Mouse (Mus musculus): ENCODE results near the gene Pde4d. TPM values are rescaled to one million over a fixed set of nuclear protein-coding genes. Genes with fewer than 3 reads are reported as not detected.

Pde4d gene
- polyA plus RNA-seq, 1 experiment from 2014 or later = 13.0 TPM

DNA sequence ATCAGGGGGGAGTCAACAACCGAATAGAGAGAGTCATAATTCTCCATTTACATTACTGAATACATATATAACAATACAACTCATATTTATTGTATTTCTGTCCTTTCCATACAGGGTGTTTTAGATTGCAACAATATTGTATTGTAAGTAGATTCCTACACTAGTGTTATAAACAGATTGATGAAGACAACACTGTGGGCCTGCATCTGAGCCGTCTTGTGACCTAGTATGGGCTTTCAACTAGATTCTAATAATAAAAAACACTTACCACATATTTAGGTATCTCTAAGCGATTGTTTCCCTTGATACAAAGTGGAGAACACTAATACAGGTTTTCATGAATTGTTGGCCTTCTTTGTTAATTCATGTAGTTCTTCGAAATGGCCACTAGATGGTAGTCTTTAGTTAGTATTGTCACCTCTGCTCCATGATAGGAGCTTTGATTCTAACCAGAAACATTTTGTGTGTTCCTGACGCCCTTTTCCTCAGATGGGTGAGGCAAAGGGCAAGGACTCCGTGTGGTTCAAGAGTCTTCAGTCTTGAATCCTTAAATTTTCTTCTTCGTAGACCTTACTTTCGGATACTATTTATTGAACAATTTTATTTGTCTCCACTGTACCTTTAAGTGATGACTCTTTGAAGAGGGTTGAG is 779.3 kb downstream of the Pde4d start:
- TF ChIP-seq CTCF (IDR thresholded peaks at IDR 0.05; ENCODE audit: low read depth) (peak; percentile 94), EP300 (optimal IDR thresholded peaks at IDR 0.05) (no peak)
- peak overlapping the region; percentile 69; the same call in 1 of the 2 replicates for H3K27ac ChIP-seq (replicated peaks)
- H3K9me3 ChIP-seq (ENCODE audit: control insufficient read depth, low read length) = no peaks in the 10 kb centered on the region
- WGBS = 18% methylated on average over 8 of the region's 8 CpGs
- peak; percentile 34 for DNase-seq (ENCODE audit: low spot score)
- no peaks in the 10 kb centered on the region for H3K4me1 ChIP-seq (replicated peaks; ENCODE audit: control insufficient read depth, insufficient read depth)
- H3K9ac ChIP-seq (ENCODE audit: low read length) = 0 out of 2 replicates have a peak overlapping the region, but pooled peaks have one; percentile 8
- H3K4me3 ChIP-seq (ENCODE audit: low read depth, low read length) = peak overlapping the region; percentile 37
- ATAC-seq (ENCODE audit: low FRiP score, low TSS enrichment) = peak; percentile 75
- H3K36me3 ChIP-seq (ENCODE audit: control insufficient read depth, insufficient read depth, low read length) = no peaks in the 10 kb centered on the region
- H3K4me2 ChIP-seq (replicated peaks; ENCODE audit: low read depth) = peak overlapping the region; percentile 64
- no peaks in the 10 kb centered on the region for H3K27me3 ChIP-seq (ENCODE audit: control insufficient read depth, insufficient read depth, low read length)

- ATAC-seq (ENCODE audit: low FRiP score, low TSS enrichment) = peak; percentile 87
- 15% methylated on average over 17 of the region's 17 CpGs for WGBS
Measured at GRCm38 (mm10) chr13:109229618-109230334, 780.0 kb downstream of the Pde4d start.

DNA sequence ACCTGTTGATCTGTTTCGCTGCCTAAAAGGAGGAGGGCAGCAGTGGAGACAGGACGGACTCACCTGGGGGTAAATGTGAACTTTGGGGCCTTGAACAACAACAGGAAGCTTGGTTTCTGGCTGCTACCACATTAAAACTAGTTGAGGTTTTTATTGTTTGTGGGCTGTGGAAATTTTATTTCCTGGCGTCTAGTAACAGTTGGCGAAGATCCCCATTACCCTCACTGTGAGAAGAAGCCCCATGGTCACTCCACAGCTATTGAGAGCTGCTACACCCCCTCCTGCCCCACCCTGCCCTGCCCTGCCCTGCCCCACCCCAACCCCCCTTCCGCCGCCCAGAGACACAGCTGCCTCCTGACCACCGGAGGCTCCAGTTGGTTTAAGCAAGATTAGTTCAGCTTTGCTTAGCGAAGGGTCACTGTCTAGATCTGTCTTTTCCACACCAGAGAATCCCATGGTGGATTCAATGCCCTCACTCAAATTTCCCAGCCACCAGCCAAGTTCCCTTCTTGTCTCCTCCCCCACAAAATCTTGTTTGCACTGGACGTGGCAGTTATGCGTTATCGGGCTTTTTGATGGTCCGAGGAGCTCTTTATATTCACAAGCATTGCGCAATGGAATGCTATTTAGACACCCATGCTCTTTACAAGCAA is 780.7 kb downstream of the Pde4d start:
- no peak overlapping the region for H3K9ac ChIP-seq (ENCODE audit: low read length)
- 40% methylated on average over 13 of the region's 13 CpGs for WGBS
- peak overlapping the region; percentile 19 for H3K27ac ChIP-seq (replicated peaks)
- DNase-seq (ENCODE audit: low spot score) (peak; percentile 45), ATAC-seq (ENCODE audit: low FRiP score, low TSS enrichment) (peak; percentile 53; the same call in 1 of the 2 replicates)
- no peaks in the 10 kb centered on the region for H3K4me1 ChIP-seq (replicated peaks; ENCODE audit: control insufficient read depth, insufficient read depth)
- H3K4me3 ChIP-seq (ENCODE audit: low read depth, low read length) = peak overlapping the region; percentile 37; the same call in 1 of the 2 replicates
- no peaks in the 10 kb centered on the region for H3K27me3 ChIP-seq (ENCODE audit: control insufficient read depth, insufficient read depth, low read length)
- TF ChIP-seq EP300 (optimal IDR thresholded peaks at IDR 0.05) = no peak
- TF ChIP-seq CTCF (IDR thresholded peaks at IDR 0.05; ENCODE audit: low read depth) = no peak
- H3K9me3 ChIP-seq (ENCODE audit: control insufficient read depth, low read length) = no peaks in the 10 kb centered on the region
- peak overlapping the region; percentile 64 for H3K4me2 ChIP-seq (replicated peaks; ENCODE audit: low read depth)
- H3K36me3 ChIP-seq (ENCODE audit: control insufficient read depth, insufficient read depth, low read length) = no peaks in the 10 kb centered on the region

More at GRCm38 (mm10) chr13:109229618-109230334, 780.0 kb downstream of the Pde4d start:
- Histone ChIP-seq H3K27ac (replicated peaks) (peak overlapping the region; percentile 69), H3K36me3 (ENCODE audit: control insufficient read depth, insufficient read depth, low read length) (no peaks in the 10 kb centered on the region), H3K9ac (ENCODE audit: low read length) (0 out of 2 replicates have a peak overlapping the region, but pooled peaks have one; percentile 8), H3K4me1 (replicated peaks; ENCODE audit: control insufficient read depth, insufficient read depth) (no peaks in the 10 kb centered on the region), H3K27me3 (ENCODE audit: control insufficient read depth, insufficient read depth, low read length) (no peaks in the 10 kb centered on the region), H3K9me3 (ENCODE audit: control insufficient read depth, low read length) (no peaks in the 10 kb centered on the region), H3K4me3 (ENCODE audit: low read depth, low read length) (peak overlapping the region; percentile 37), H3K4me2 (replicated peaks; ENCODE audit: low read depth) (peak overlapping the region; percentile 64)
- TF ChIP-seq EP300 (optimal IDR thresholded peaks at IDR 0.05) = peak; percentile 40
- no peak for TF ChIP-seq CTCF (IDR thresholded peaks at IDR 0.05; ENCODE audit: low read depth)
- peak; percentile 47 for DNase-seq (ENCODE audit: low spot score)

GRCm38 (mm10) chr13:109231848-109232460 is 782.2 kb downstream of the Pde4d start:
- TF ChIP-seq EP300 (optimal IDR thresholded peaks at IDR 0.05) = no peak
- TF ChIP-seq CTCF (IDR thresholded peaks at IDR 0.05; ENCODE audit: low read depth) = no peak
- Histone ChIP-seq H3K9me3 (ENCODE audit: control insufficient read depth, low read length) (no peaks in the 10 kb centered on the region), H3K36me3 (ENCODE audit: control insufficient read depth, insufficient read depth, low read length) (no peaks in the 10 kb centered on the region), H3K4me3 (ENCODE audit: low read depth, low read length) (no peak overlapping the region), H3K4me2 (replicated peaks; ENCODE audit: low read depth) (no peak overlapping the region), H3K9ac (ENCODE audit: low read length) (no peak overlapping the region), H3K4me1 (replicated peaks; ENCODE audit: control insufficient read depth, insufficient read depth) (no peaks in the 10 kb centered on the region), H3K27me3 (ENCODE audit: control insufficient read depth, insufficient read depth, low read length) (no peaks in the 10 kb centered on the region), H3K27ac (replicated peaks) (0 out of 2 replicates have a peak overlapping the region, but pooled peaks have one; percentile 45)
- DNase-seq (ENCODE audit: low spot score) (no peak), ATAC-seq (ENCODE audit: low FRiP score, low TSS enrichment) (no peak)
- 61% methylated on average over 18 of the region's 18 CpGs for WGBS

- TF ChIP-seq EP300 (optimal IDR thresholded peaks at IDR 0.05) (no peak), CTCF (IDR thresholded peaks at IDR 0.05; ENCODE audit: low read depth) (no peak)
- H3K4me3 ChIP-seq (ENCODE audit: low read depth, low read length) = no peak overlapping the region
- H3K4me1 ChIP-seq (replicated peaks; ENCODE audit: control insufficient read depth, insufficient read depth) = no peaks in the 10 kb centered on the region
- no peak overlapping the region for H3K9ac ChIP-seq (ENCODE audit: low read length)
- H3K27ac ChIP-seq (replicated peaks) = 0 out of 2 replicates have a peak overlapping the region, but pooled peaks have one; percentile 45
- no peaks in the 10 kb centered on the region for H3K9me3 ChIP-seq (ENCODE audit: control insufficient read depth, low read length)
- WGBS = 43% methylated on average over 5 of the region's 5 CpGs
- no peak for DNase-seq (ENCODE audit: low spot score)
- H3K36me3 ChIP-seq (ENCODE audit: control insufficient read depth, insufficient read depth, low read length) = no peaks in the 10 kb centered on the region
- ATAC-seq (ENCODE audit: low FRiP score, low TSS enrichment) = no peak; the same call in 1 of the 2 replicates
- H3K27me3 ChIP-seq (ENCODE audit: control insufficient read depth, insufficient read depth, low read length) = no peaks in the 10 kb centered on the region
- H3K4me2 ChIP-seq (replicated peaks; ENCODE audit: low read depth) = no peak overlapping the region
Measured at GRCm38 (mm10) chr13:109232531-109232930, 782.8 kb downstream of the Pde4d start.

All from stomach, postnatal 0 days (tissue).